Mouse (Mus musculus): Measurements from ENCODE around the gene Gm4871. TPM values are rescaled to one million over a fixed set of nuclear protein-coding genes. Genes with fewer than 3 reads are reported as not detected.

Gm4871 gene
- total RNA-seq, 2 experiments from 2014 or later: not detected

DNA sequence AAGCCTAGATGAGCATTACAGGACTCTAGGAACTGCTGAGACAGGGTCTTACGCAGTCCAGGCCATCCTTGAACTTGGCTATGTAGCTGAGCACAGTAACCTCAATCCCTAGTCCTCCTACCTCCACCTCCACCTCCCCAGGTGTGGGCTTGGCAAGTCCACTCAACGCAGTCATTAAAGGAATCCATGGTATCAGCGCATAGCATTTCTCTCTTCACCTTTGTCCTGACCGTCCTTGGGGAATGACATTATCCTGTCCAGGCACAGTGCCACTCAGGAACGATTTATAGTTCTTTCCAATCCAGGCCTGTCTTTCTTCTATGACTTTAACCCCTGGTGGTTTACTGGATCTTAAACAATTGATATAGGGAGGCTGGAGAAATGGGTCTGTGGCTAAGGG is 42.1 kb downstream of the Gm4871 start:
- DNase-seq: no peak

DNA sequence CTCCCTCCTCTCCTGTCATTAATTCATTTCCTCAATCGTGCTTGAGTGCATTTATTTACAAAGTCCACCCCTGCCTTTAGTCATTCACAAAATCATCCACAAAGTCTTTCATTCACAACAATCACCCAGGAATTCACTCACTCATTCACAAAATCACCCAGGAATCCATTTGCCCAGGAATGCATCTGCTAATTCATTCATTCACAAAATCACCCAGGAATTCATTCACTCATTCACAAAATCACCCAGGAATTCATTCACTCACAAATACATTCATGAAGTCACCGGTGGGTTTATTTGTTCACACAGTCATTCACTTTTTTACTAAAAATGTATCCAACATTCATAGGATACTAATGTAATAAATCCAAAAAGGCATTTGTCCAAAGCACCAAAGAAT is 42.5 kb downstream of the Gm4871 start:
- DNase-seq: no peak

DNA sequence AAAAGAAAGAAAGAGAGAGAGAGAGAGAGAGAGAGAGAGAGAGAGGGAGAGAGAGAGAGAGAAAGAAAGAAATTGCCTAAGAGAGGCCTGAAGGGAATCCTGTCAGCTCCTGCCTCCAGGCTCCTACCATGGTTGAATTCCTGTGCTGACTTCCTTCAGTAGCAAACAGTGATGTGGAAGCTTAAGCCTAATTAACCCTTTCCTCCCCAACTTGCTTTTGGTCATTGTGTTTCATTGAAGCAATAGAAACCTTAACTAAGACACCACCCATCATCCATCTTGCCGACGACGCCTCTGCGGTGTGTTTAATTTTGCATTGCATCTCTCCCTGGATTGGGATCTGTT is 43.5 kb downstream of the Gm4871 start:
- DNase-seq: no peak

DNA sequence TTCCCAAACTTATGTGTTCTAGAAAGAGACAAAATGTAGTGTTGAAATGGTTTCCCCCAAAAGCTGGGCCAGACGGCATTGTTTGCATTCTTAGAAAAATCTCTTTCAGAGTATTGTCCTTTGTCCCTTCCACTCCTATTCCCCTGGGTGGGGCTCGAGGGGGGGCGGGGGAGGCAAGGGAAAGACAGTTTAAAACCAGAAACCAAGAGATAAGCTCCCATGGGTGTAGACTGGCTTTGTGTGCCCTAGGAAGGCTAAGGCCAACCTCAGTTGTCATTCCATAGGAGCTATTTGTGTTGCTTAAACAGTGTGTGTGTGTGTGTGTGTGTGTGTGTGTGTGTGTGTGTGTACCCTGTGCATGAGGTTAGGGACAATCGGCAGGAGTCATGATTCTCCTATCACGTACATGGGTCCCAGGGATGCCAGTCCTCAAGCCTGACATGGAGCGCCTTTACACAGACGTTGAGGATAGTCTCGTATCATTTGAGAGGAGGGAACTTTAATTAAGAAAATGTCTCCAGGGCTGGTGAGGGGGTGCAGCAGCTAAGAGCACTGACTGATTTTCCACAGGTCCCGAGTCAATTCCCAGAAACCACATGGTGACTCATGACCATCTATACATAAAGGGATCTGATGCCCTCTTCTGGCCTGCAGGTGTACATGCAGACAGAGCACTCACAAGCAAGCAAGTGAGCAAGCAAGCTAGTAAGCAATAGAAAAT is 44.1 kb downstream of the Gm4871 start:
- DNase-seq: peak; percentile 60 to 64

DNA sequence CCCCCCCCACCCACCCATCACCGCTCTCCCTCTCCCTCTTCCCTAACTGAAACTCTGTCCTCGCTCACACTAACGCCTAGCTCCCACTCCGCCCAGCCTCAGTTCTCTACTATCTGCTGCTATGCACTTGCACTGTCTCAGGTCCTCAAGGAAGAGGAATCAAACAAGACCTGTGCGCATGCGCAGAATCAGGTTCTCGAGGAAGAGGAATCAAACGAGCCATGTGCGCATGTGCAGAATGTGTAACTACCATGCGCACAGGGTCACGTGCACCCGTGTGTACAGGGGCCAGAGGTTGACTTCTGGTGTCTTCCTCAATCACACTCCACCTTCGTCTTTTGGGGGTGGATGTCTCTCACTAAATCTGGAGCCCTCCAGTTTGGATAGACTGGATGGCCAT is 45.0 kb downstream of the Gm4871 start:
- no peak for DNase-seq

DNA sequence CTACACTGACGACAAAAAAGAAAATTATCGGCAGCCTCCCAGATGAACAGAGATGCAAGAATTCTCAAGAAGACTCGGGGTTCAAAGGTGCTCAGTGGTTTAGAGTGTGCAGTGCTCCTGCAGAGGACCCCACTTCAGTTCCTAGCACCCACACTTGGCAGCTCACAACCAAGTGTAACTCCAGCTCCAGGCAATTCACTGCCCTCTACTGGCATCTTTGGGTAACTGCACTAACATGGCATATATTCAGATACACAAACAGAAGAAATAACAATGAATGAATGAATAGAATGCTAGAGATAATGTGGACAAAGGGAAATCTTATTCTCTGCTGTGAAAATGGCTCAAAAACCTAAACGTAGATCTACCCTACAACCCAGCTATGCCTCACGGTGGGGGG is 47.7 kb downstream of the Gm4871 start:
- DNase-seq: no peak

DNA sequence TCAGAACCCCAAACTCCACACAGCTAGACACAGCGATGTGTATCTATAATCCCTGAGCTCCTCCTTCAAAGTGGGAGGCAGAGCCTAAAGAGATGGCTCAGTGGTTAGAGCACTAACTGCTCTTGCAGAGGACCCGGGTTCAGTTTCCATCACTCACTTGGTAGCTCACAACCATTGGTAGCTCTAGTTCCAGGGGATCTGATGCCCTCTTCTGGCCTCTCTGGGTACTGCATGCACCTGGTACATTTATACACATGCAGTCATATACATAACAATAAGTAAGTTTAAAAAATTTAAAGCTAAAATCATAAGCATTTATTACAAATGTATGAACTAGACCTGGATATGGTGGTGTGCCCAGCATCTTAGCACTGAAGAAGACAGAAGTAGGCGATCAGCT is 49.3 kb downstream of the Gm4871 start:
- no peak for DNase-seq

Other genes with a start within 250 kb of the Gm4871 start
- gene Smurf1, start 66.9 kb downstream of the Gm4871 start, total RNA-seq (2021): 10 to 100 TPM; 27.6 to 36.2 TPM
- not detected for gene 1700018F24Rik, start 10.2 kb upstream of the Gm4871 start, total RNA-seq (2021)
- gene Arpc1a, start 51.1 kb upstream of the Gm4871 start, total RNA-seq (2021): 10 to 100 TPM; 61.4 to 63.8 TPM
- gene Kpna7, start 51.3 kb upstream of the Gm4871 start, total RNA-seq (2021): not detected
- gene Arpc1b, start 81.5 kb upstream of the Gm4871 start, total RNA-seq (2021): 10 to 100 TPM; 65.3 to 67.4 TPM
- gene Pdap1, start 107.5 kb upstream of the Gm4871 start, total RNA-seq (2021): 10 to 100 TPM; 39.3 to 40.2 TPM
- gene Bud31, start 107.6 kb upstream of the Gm4871 start, total RNA-seq (2021): 10 to 100 TPM; 57.0 to 58.9 TPM
- 10 to 100 TPM; 30.0 to 31.3 TPM for gene Ptcd1, start 134.4 kb upstream of the Gm4871 start, total RNA-seq (2021)
- gene Cpsf4, start 134.5 kb upstream of the Gm4871 start, total RNA-seq (2021): 10 to 100 TPM; 11.4 to 12.9 TPM
- gene Atp5j2, start 159.3 kb upstream of the Gm4871 start, total RNA-seq (2021): 1,000 to 10,000 TPM; 1,105 to 1,150 TPM
- 1 to 10 TPM; 6.5 to 7.3 TPM for gene Zkscan14, start 169.1 kb upstream of the Gm4871 start, total RNA-seq (2021)
- 10 to 100 TPM in 1 of 2 experiments, 1 to 10 TPM in 1; 9.5 to 10.0 TPM for gene Zkscan5, start 171.8 kb upstream of the Gm4871 start, total RNA-seq (2021)
- gene Zfp655, start 199.0 kb upstream of the Gm4871 start, total RNA-seq (2021): 10 to 100 TPM; 30.7 to 32.6 TPM
- 10 to 100 TPM; 10.7 to 11.2 TPM for gene Zscan25, start 247.7 kb upstream of the Gm4871 start, total RNA-seq (2021)

All from heart, adult 18-20 months (tissue).